Mouse (Mus musculus): ENCODE data around the gene Qtrt1.

DNA sequence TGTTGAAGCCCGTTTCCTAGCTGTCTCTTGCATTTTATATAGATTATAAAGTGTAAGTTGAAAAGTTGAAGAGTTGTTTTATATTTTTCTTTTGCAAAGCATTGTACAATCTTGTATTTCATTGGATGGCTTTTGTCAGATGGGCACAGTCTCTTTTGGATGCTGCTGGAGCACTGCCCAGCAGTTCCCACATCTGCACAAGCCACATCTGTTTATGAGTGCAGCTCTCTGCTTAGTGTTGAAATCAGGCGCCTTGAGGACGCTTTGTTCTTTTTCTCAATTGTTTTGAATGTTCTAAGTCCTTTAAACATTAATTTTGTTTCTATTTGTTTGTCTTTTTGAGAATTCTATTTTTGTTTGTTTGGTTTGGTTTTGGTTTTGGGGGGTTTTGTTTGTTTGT lies 26.6 kb downstream of the Qtrt1 start:
- TF ChIP-seq GATA1 (IDR thresholded peaks at IDR 0.05; ENCODE audit: low read length) (no peak), TAL1 (IDR thresholded peaks at IDR 0.05; ENCODE audit: low read length) (no peak)

Measured in erythroblast, embryonic 14.5 days (primary cell).